Mouse (Mus musculus) forelimb bud, embryonic 11.5 days (tissue): Measurements from ENCODE around the gene Fuca2.

ENCODE experiments used
- DNase-seq: peaks from one replicate; pipeline ENCODE4 v3.0.0-alpha.2; 2012; ENCODE audit warnings: low read depth, low spot score

Fuca2 gene

DNA sequence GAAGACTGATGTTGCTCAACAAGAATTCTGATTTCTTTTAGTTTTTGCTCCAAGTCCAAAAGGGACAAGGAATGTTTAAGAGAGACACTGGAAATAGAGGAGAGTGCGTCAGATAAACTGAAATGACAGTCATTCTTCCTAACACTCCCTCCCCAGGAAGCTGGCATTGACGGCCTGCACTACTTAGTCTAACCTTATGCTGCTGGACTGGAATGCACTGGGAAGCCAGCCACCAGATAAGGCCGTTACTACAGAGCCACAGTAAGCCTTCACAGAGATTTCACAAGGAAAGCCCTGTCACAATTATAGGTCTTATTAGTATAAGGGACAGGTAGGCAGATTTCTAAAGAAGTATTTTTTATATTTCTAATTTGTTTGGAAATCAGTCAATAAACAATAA lies 35.4 kb downstream of the Fuca2 start:
- no peak for DNase-seq

DNA sequence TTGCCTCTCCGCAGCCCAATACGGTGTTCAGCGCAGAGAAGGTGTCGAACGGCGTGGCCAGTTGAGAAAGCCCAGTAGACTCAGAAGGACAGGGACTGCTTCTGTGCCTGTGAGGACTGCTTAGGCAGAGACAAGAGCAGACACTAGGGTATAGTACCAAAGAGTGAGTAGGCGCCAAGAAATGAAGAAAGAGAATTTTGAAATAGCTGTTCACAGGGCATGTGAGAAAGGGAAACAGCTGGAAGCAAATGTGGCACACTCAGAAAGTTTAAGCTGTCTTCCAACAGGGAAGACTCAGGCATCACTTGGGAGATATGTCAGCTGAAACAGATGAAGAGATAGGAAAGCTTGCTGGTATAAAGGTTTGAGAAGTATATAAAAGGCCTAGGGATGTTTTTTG lies 37.4 kb downstream of the Fuca2 start:
- no peak for DNase-seq

DNA sequence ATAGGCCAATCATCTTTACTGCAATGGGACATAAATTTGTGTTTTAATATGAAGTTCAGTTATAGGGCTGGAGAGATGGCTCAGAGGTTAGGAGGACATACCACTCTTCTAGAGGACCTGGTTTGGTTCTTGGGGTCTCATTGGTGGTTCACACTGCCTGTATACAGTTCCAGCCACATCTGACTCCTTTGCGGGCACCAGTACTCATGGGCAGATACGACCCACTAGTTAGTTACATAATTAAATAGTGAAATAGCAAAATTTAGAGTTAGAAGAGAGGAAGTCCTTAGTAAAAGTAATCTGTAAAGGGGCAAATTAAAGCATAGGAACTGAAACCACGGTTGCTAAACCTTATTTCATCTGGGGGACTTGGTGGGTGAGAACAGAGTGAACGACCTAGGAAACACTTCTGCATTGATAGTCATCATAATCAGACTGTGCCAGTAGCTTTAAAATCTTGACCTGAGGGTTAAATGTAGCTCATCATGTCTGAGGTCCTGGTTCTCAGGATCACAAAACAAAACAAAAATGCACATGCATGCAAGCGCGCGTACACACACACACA lies 40.5 kb downstream of the Fuca2 start:
- no peak for DNase-seq

- DNase-seq: no peak
Observed at GRCm38 (mm10) chr10:13541721-13542120, 42.4 kb downstream of the Fuca2 start.

- peak; percentile 89 for DNase-seq
Observed at GRCm38 (mm10) chr10:13552646-13553497, 53.5 kb downstream of the Fuca2 start, which contains the start of the genes Adat2 and Pex3. Gene Adat2, plus strand, starts transcription at chr10:13552894. Gene Pex3, minus strand, starts transcription at chr10:13553142.

DNA sequence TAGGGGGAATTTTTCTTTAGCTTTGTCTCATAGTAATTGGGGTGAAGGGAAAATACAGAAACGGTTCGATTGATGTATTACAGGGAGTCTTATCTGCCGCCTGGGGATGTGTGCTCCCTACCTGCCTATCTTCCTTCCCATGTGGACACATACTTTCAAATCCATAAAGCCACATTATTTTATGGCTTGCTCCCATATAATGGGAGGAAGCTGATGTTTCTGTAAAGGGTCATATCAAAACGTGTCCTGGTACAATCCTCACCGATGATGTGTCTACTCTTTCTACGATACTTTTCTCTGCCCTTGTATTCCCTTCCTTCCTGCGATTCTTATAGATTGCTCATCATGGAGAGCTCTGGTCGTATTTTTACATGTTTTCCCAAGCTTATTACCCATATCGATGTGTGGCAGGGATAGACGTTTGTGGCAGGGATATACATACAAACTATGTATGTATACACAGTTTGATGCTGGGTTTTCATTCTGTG lies 54.2 kb downstream of the Fuca2 start:
- no peak for DNase-seq

DNA sequence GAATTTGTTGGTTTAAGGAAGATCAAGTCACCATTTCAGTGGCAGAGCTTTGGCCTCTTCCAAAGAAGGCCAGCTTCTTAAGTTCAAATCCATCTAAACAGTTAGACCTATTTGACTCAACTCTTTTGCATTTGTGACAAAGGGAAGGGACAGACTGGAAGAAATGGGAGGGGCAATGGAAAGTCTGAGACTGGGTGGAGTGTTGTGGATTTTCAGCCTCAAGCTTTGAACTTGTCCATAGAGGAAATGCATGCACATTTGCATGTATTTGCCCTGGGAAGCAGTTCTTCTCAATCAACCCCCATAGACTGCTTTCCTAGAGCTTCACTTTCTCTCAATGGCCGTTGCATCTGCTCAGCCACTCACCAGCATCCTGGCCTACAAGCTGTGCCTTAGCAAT lies 55.0 kb downstream of the Fuca2 start:
- no peak for DNase-seq

GRCm38 (mm10) chr10:13560014-13560674 lies 60.8 kb downstream of the Fuca2 start:
- no peak for DNase-seq

- peak; percentile 71 for DNase-seq
Observed at GRCm38 (mm10) chr10:13564364-13565079, 65.2 kb downstream of the Fuca2 start.

DNA sequence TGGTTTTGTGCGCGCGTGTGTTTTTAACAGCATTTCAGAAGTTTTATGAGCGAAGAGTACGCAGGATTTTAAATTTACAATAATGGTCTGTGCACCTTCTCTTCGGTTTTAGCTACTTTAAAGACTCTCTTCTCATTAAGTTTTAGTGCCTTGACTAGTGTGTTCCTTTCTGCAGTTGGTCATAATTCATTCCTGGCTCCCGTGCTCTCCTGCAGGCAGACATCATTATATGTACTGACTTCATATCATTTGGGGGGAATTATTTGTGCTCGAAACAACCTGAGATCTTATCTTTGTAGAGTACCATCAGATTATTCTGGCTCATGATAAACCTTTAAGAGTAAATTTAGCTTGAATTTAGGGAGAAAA lies 65.7 kb downstream of the Fuca2 start:
- DNase-seq: no peak

DNA sequence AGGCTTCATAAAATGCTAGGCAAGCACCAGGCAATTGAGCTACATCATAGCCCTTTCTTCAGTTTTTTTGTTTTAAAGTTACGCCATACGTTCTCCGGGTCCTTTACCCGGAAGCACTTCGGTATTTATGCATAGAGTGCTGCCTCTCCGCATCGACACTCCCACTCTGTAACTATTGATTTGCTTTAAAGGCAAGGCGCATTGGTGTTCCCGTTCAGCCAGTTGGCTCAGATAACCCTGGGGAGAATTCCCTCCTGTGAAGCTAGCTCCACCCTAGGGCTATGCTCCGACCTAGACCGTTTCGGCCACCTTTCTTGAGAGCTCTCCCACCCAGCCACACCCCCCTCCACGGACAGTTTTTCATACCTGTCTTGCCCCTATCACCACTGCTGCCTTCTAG lies 67.1 kb downstream of the Fuca2 start:
- no peak for DNase-seq
